Mouse (Mus musculus) hindlimb bud, embryonic 11.5 days (tissue): ENCODE measurements around the gene Srpk1.
"Not testable (repeated sequence)": the region's sequence is repeated elsewhere in the genome, so short reads cannot be mapped to it uniquely, and the experiment has no call there.

Experiments used
- DNase-seq: peaks from one replicate; pipeline ENCODE4 v3.0.0-alpha.2; 2012; ENCODE audit warnings: low read depth, low spot score; ENCODE audit errors: extremely low spot score

The Srpk1 gene

DNA sequence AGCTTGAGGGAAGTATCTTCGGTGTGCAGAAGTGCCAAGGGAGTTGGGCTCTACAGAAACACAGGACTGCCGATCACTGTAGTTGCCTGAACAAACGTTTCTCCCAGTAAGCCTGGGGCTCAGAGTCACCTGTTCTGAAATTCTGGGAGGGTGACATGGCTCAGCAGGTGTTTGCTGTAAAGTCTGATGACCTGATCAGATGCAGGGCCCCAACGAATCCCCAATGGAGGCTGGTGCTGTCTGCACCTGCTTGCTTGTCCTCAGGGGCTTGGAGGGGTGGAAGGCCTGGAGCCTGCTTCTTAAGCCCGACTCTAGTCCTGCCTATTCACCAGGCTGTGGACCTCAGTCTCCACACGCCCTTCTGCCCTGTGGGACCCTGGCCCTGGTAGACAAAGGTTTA is 64.7 kb downstream of the Srpk1 start:
- DNase-seq, result no peak

DNA sequence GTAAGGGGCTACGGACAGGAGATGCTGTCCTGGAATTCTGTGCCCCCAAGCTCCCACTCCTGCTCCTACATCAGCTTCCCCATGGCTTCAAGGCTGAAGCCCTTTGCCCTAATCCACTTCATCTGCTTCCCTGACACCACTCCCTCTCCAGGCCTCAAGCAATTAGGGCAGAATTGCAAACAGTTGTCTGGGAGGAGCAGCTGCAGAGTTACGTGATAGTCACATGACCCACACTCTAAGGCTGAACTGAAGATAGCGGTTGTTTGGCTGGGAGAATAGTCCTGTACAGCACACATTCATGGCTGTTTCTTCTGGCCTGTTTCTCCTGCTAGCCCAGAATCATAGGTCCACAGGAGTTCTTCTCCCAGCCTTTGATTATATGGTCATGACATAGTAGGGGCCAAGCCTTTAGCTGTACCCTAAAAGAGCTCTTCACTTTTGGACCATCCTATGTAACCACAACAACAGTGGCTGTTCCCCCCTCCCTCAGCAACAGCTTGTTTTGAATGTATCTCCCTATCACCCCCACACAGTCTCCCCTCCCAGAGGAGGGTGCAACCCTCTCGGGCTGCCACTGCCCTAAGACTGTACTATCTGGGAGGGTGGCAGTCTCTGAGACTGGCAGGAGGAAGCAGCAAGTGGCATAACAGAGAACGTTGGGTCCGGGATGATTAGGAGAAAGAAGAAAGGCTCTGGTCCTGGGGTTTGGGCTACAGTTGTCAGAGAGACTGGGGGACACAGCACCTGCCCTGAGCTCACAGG is 65.7 kb downstream of the Srpk1 start:
- DNase-seq, result no peak

GRCm38 (mm10) chr17:28554021-28554420 is 68.5 kb downstream of the Srpk1 start:
- DNase-seq, result not testable (repeated sequence)

DNA sequence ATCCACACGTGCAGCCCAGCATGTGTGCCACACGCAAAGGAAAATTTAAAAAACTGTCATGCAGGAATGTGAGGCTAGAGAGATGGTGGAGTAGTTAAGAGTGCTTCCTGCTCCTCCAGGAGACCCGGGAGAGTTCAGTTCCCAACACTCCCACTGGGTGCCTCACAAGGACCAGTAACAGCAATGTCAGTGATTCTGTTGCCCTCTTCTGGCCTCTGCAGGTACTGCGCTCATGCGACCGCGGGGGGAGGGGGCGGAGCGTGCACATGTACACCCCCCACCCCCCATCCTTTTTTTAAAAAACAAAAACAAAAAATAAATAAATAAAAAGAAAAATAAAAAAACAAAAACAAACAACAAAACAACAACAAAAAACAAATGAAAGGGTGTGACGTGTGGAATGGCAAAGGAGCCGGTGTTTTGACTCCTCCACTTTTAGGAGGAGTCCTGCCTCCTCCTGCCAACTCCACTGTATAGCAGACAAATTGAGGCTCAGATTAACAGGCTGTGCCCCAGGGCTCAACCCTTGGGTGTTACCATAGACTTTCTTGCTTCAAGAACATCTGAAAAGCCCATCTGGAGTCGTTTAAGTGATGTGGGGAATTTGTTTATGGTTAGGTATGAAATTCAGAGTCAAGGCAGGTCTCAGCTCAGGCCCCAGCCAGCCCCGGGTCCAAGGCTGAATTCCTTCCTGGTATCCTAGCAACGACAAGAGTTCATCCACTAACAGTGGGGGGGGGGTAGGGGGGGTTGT is 69.3 kb downstream of the Srpk1 start:
- peak; percentile 66 for DNase-seq

GRCm38 (mm10) chr17:28549111-28549510 is 73.4 kb downstream of the Srpk1 start, which contains the start of gene Clpsl2:
Clpsl2 (plus strand) TSS chr17:28549411.
- DNase-seq, result no peak

- DNase-seq, result no peak
Measured at GRCm38 (mm10) chr17:28548550-28548949, 74.0 kb downstream of the Srpk1 start.

DNA sequence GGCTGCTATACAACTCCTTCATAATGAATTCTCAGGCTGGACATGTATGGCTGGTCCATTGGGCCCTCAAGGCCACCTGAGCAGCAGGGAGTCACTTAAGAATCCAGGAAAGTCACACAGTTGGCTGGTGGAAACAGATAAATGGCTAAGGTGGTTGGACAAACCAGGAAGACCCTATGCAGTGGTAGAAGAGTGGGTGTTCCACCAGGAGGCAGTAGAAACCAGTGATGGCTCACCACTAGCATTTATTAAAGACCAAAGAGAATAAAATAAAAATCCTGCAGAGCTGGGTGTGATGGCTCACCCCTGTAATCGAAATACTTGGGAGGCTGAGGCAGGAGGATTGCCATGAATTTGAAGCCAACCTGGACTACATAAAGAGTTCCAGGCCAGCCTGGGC is 75.6 kb downstream of the Srpk1 start:
- DNase-seq, result no peak

GRCm38 (mm10) chr17:28537881-28538280 is 84.6 kb downstream of the Srpk1 start:
- DNase-seq, result no peak
